ENCODE assay signal across 28 mouse cellular contexts in the genomic region with DNA sequence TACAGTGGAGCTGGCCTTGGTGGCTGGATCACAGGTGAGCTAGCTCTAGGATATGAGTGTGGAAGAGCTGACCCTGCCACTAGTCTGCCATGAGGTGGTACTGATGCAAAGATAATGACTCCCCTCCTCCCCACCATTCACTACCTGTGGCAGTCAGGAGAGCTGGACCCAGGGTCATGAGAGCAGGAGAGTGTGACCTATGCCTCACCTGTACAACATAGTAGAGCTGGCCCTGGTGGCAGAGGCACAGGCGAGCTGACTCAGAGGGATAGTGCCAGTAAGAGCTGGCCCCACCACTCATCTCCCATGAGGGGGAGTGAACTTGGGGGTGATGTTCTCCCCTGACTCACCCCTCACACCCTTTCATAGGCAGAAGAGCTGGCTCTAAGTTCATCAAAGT. TPM values are rescaled to one million over a fixed set of nuclear protein-coding genes. Genes with fewer than 3 reads are reported as not detected.
A peak's percentile ranks its signal among the peaks of the same experiment; 100 is the strongest.
DNase-seq lines count a peak whose midpoint lies in the region; ATAC-seq and TF ChIP-seq lines count a peak whose summit lies in the region.
"Had no signal": no experiment of that assay in that cellular context is flagged by ENCODE, and none has a peak within 500 bp of the region (broad histone marks: within the 10 kb centered on the region; RNA-seq: fewer than 3 reads in every experiment).

No protein-coding gene starts in this region.

- no peaks in the 10 kb centered on the region for H3K27me3 ChIP-seq in heart, embryonic 14.5 days (ENCODE audit: control insufficient read depth, insufficient read depth, low read length)
- no peaks in the 10 kb centered on the region for H3K27me3 ChIP-seq in liver, embryonic 11.5 days (replicated peaks; ENCODE audit: control insufficient read depth, insufficient read depth, low read length)
- H3K27me3 ChIP-seq in neural tube, embryonic 11.5 days (ENCODE audit: control insufficient read depth, insufficient read depth, low read length): no peaks in the 10 kb centered on the region
- no peaks in the 10 kb centered on the region for H3K27me3 ChIP-seq in neural tube, embryonic 15.5 days (replicated peaks)
- H3K27me3 ChIP-seq: embryonic facial prominence, embryonic 15.5 days; hindbrain, embryonic 15.5 days; Patski had no signal

- TF ChIP-seq POLR2A in lung, adult 2 months (IDR thresholded peaks at IDR 0.05; ENCODE audit: borderline replicate concordance, extremely low read depth, low read depth, low read length): no peak

- no peak overlapping the region for H3K4me2 ChIP-seq in heart, embryonic 14.5 days (ENCODE audit: low read length)
- H3K4me2 ChIP-seq in liver, embryonic 11.5 days: no peak overlapping the region
- H3K4me2 ChIP-seq in neural tube, embryonic 11.5 days (ENCODE audit: low read depth): no peak overlapping the region
- H3K4me2 ChIP-seq in neural tube, embryonic 15.5 days: no peak overlapping the region
- H3K4me2 ChIP-seq: embryonic facial prominence, embryonic 15.5 days; heart, embryonic 11.5 days; hindbrain, embryonic 15.5 days had no signal

- no peak overlapping the region for H3K9ac ChIP-seq in heart, embryonic 14.5 days (ENCODE audit: low read length)
- no peak overlapping the region for H3K9ac ChIP-seq in liver, embryonic 11.5 days (ENCODE audit: low read depth, low read length)
- H3K9ac ChIP-seq in neural tube, embryonic 11.5 days (ENCODE audit: low read length): no peak overlapping the region
- H3K9ac ChIP-seq in neural tube, embryonic 15.5 days (replicated peaks): no peak overlapping the region
- H3K9ac ChIP-seq: embryonic facial prominence, embryonic 15.5 days; hindbrain, embryonic 15.5 days had no signal

- 58% methylated on average over 1 of the region's 1 CpGs for WGBS in heart, embryonic 14.5 days
- 53% methylated on average over 1 of the region's 1 CpGs for whole genome bisulfite sequencing in liver, embryonic 11.5 days
- WGBS in neural tube, embryonic 11.5 days: 88% methylated on average over 1 of the region's 1 CpGs
- 100% methylated on average over 1 of the region's 1 CpGs for WGBS in neural tube, embryonic 15.5 days
- WGBS in lung, adult 2 months: 78% methylated on average over 1 of the region's 1 CpGs

- H3K9me3 ChIP-seq in heart, embryonic 14.5 days (ENCODE audit: control insufficient read depth, low read length): no peaks in the 10 kb centered on the region
- H3K9me3 ChIP-seq in liver, embryonic 11.5 days (ENCODE audit: control insufficient read depth, low read length): 0 out of 2 replicates have a peak, but pooled peaks cover 2% of the 10 kb centered on the region
- no peaks in the 10 kb centered on the region for H3K9me3 ChIP-seq in neural tube, embryonic 11.5 days (ENCODE audit: control insufficient read depth, low read length)
- H3K9me3 ChIP-seq in neural tube, embryonic 15.5 days (replicated peaks): no peaks in the 10 kb centered on the region
- H3K9me3 ChIP-seq: hindbrain, embryonic 15.5 days had no signal

- H3K4me3 ChIP-seq in heart, embryonic 14.5 days (ENCODE audit: control insufficient read depth in 1 of 2, insufficient read depth in 1 of 2, low read depth in 1 of 2, low read length in 2 of 2): no peak overlapping the region
- H3K4me3 ChIP-seq in liver, embryonic 11.5 days (ENCODE audit: low read depth, low read length): no peak overlapping the region
- no peak overlapping the region for H3K4me3 ChIP-seq in neural tube, embryonic 11.5 days (ENCODE audit: low read depth, low read length)
- no peak overlapping the region for H3K4me3 ChIP-seq in neural tube, embryonic 15.5 days (replicated peaks)
- no peak overlapping the region for H3K4me3 ChIP-seq in lung, adult 2 months (replicated peaks; ENCODE audit: extremely low read depth, low read depth, low read length)
- H3K4me3 ChIP-seq: embryonic facial prominence, embryonic 15.5 days; erythroblast, embryonic 14.5 days; forebrain, embryonic 10.5 days; hindbrain, embryonic 10.5 days; hindbrain, embryonic 15.5 days had no signal

- 0 out of 2 replicates have a peak, but pooled peaks have one; percentile 50 for ATAC-seq in heart, embryonic 14.5 days (ENCODE audit: insufficient number of reproducible peaks, insufficient read depth, low FRiP score, low read depth)
- ATAC-seq in liver, embryonic 11.5 days (replicated peaks; ENCODE audit: low FRiP score): peak; percentile 38
- 0 out of 2 replicates have a peak, but pooled peaks have one; percentile 31 for ATAC-seq in neural tube, embryonic 11.5 days (ENCODE audit: insufficient read depth, low FRiP score, low TSS enrichment)
- ATAC-seq in neural tube, embryonic 15.5 days (ENCODE audit: low FRiP score): no peak
- ATAC-seq: activated CD4-positive, CD25-positive, alpha-beta regulatory T cell, adult 4 months; forebrain, embryonic 16.5 days; Patski had no signal

- H3K4me1 ChIP-seq in heart, embryonic 14.5 days (ENCODE audit: control insufficient read depth in 2 of 2, insufficient read depth in 2 of 2, low read length in 2 of 2): no peaks in the 10 kb centered on the region
- no peaks in the 10 kb centered on the region for H3K4me1 ChIP-seq in liver, embryonic 11.5 days (replicated peaks; ENCODE audit: control insufficient read depth, insufficient read depth, low read length)
- no peaks in the 10 kb centered on the region for H3K4me1 ChIP-seq in neural tube, embryonic 11.5 days (ENCODE audit: control insufficient read depth, insufficient read depth, low read length)
- no peaks in the 10 kb centered on the region for H3K4me1 ChIP-seq in neural tube, embryonic 15.5 days
- no peaks in the 10 kb centered on the region for H3K4me1 ChIP-seq in lung, adult 2 months (ENCODE audit: control insufficient read depth, insufficient read depth, low read length)
- H3K4me1 ChIP-seq: embryonic facial prominence, embryonic 15.5 days; forebrain, embryonic 10.5 days; hindbrain, embryonic 10.5 days; hindbrain, embryonic 15.5 days had no signal

- H3K36me3 ChIP-seq in heart, embryonic 14.5 days (ENCODE audit: control insufficient read depth, insufficient read depth, low read length): no peaks in the 10 kb centered on the region
- H3K36me3 ChIP-seq in liver, embryonic 11.5 days (ENCODE audit: control insufficient read depth, insufficient read depth, low read length): no peaks in the 10 kb centered on the region
- no peaks in the 10 kb centered on the region for H3K36me3 ChIP-seq in neural tube, embryonic 11.5 days (ENCODE audit: control insufficient read depth, insufficient read depth, low read length)
- H3K36me3 ChIP-seq in neural tube, embryonic 15.5 days: no peaks in the 10 kb centered on the region
- H3K36me3 ChIP-seq: embryonic facial prominence, embryonic 15.5 days; forebrain, embryonic 10.5 days; hindbrain, embryonic 10.5 days; hindbrain, embryonic 15.5 days had no signal

- no peak for TF ChIP-seq CTCF in lung, adult 2 months (IDR thresholded peaks at IDR 0.05; ENCODE audit: insufficient read depth, low read length)

- no peak for DNase-seq in heart, adult 8-10 months (ENCODE audit: low spot score)
- no peak for DNase-seq in liver, embryonic 11.5 days (ENCODE audit: low spot score)
- DNase-seq in liver: no peak
- DNase-seq in neural tube, embryonic 11.5 days (ENCODE audit: low spot score): no peak
- no peak for DNase-seq in lung, adult 2 months
- DNase-seq: adrenal gland, postnatal 14 days; cerebellum, adult 11-12 months; cerebellum, adult 9-10 months; cerebellum, postnatal 36 days; gastrocnemius, postnatal 10 days; heart, adult 18-20 months had no signal

- H3K27ac ChIP-seq in heart, embryonic 14.5 days (replicated peaks in 1 of 2; ENCODE audit: control insufficient read depth in 1 of 2, insufficient read depth in 1 of 2, low read depth in 2 of 2, low read length in 2 of 2): no peak overlapping the region
- H3K27ac ChIP-seq in liver, embryonic 11.5 days (ENCODE audit: low read depth, low read length): no peak overlapping the region
- H3K27ac ChIP-seq in neural tube, embryonic 11.5 days (ENCODE audit: low read depth, low read length): no peak overlapping the region
- no peak overlapping the region for H3K27ac ChIP-seq in neural tube, embryonic 15.5 days (replicated peaks)
- H3K27ac ChIP-seq: embryonic facial prominence, embryonic 15.5 days; forebrain, embryonic 10.5 days; hindbrain, embryonic 10.5 days; hindbrain, embryonic 15.5 days had no signal

RNA-seq across cellular contexts. Expression of a gene that starts 2.9 kb away (rescaled TPM):
- polyA plus RNA-seq in heart, embryonic 14.5 days (2014; fragmentation: Nextera tagmentation; extraction: Ambion mirVana): not detected in 2 replicates
- total RNA-seq in heart, adult 8-10 months (2022): not detected
- not detected in 2 replicates for polyA plus RNA-seq in liver, embryonic 11.5 days (2014; fragmentation: Nextera tagmentation; extraction: Ambion mirVana)
- not detected in 2 replicates for polyA plus RNA-seq in neural tube, embryonic 11.5 days (2014; fragmentation: Nextera tagmentation; extraction: Ambion mirVana)
- not detected in 2 replicates for polyA plus RNA-seq in neural tube, embryonic 15.5 days (2015; fragmentation: Nextera tagmentation; extraction: Ambion mirVana)
- not detected in 2 replicates for polyA plus RNA-seq in lung, adult 2 months (2012; rRNA removed)
- total RNA-seq: adrenal gland, postnatal 14 days; CH12.LX; gastrocnemius, postnatal 10 days; heart, adult 18-20 months; heart, postnatal 25 days had no signal
- polyA plus RNA-seq: activated CD4-positive, CD25-positive, alpha-beta regulatory T cell, adult 4 months; embryonic facial prominence, embryonic 15.5 days; erythroblast, embryonic 14.5 days; forebrain, embryonic 10.5 days; forebrain, embryonic 16.5 days; frontal cortex, adult 2 months; heart, embryonic 11.5 days; heart, embryonic 16.5 days; hindbrain, embryonic 10.5 days; hindbrain, embryonic 15.5 days had no signal

RNA-seq across cellular contexts. Expression of a gene that starts 32.1 kb away (rescaled TPM):
- not detected in 2 replicates for polyA plus RNA-seq in heart, embryonic 14.5 days (2014; fragmentation: Nextera tagmentation; extraction: Ambion mirVana)
- not detected for total RNA-seq in heart, adult 8-10 months (2022)
- not detected in 2 replicates for polyA plus RNA-seq in liver, embryonic 11.5 days (2014; fragmentation: Nextera tagmentation; extraction: Ambion mirVana)
- polyA plus RNA-seq in neural tube, embryonic 11.5 days (2014; fragmentation: Nextera tagmentation; extraction: Ambion mirVana): not detected in 2 replicates
- polyA plus RNA-seq in neural tube, embryonic 15.5 days (2015; fragmentation: Nextera tagmentation; extraction: Ambion mirVana): not detected in 2 replicates
- not detected in 2 replicates for polyA plus RNA-seq in lung, adult 2 months (2012; rRNA removed)
- total RNA-seq: adrenal gland, adult 18-20 months; adrenal gland, postnatal 14 days; CH12.LX; gastrocnemius, postnatal 10 days; gastrocnemius, postnatal 4 days; heart, adult 18-20 months; heart, postnatal 25 days had no signal
- polyA plus RNA-seq: activated CD4-positive, CD25-positive, alpha-beta regulatory T cell, adult 4 months; embryonic facial prominence, embryonic 15.5 days; erythroblast, embryonic 14.5 days; forebrain, embryonic 10.5 days; forebrain, embryonic 16.5 days; frontal cortex, adult 2 months; heart, embryonic 11.5 days; heart, embryonic 16.5 days; hindbrain, embryonic 10.5 days; hindbrain, embryonic 15.5 days; Patski had no signal
